Mouse (Mus musculus) adrenal gland, postnatal 36 days (tissue): ENCODE measurements around the gene Gm17657. TPM values are rescaled to one million over a fixed set of nuclear protein-coding genes. Genes with fewer than 3 reads are reported as not detected.

Experiments
- DNase-seq, 2 experiments: peaks; one replicate each; pipeline ENCODE4 v3.0.0; 2021; ENCODE audit warnings: mixed read lengths in 1 of 2
- microRNA-seq: library from miRNA; unstranded; fragments of <30 nt; microRNA quantifications from one replicate; pipeline ENCODE4 v1.2.0, GENCODE M21; 2021
- total RNA-seq, 2 experiments: library from RNA; stranded (reverse); gene quantifications; 2 replicates each; pipeline ENCODE4 v1.2.3; 2021

Gm17657 gene
- total RNA-seq, 2 experiments from 2014 or later: not detected

DNA sequence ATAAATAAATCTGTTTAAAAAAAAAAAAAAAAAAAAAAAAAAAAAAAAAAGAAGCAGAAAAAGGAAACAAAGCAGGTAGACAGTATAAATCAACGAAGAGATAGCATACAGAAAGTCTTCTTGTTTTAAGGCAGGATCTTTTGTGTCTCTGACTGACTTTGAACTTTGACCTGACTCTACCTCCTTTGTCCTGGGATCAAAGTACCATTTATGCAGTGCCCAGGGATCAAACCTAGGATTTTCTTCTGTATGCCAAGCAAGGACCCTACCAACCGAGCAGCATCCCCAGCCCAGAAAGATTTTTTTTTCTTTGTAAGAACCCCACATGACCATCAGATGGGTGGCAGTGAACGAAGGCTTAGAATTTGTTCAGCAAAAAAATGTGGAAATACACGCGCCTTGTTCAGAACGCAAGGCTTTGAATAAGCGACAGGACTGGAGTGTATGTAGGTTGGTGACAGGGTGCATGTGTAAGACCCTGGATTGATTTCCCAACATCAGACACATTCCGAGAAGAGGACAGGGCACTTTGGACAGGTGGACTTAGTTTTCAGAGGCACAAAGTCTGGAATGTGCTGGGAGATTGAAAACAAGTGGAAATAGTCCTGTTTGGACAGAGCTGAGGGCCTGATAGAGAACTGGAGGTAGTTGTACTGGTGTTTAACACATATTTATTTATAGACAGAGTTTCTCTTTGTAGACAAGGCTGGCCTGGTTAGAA, 61.0 kb downstream of the Gm17657 start:
- no peak for DNase-seq

DNA sequence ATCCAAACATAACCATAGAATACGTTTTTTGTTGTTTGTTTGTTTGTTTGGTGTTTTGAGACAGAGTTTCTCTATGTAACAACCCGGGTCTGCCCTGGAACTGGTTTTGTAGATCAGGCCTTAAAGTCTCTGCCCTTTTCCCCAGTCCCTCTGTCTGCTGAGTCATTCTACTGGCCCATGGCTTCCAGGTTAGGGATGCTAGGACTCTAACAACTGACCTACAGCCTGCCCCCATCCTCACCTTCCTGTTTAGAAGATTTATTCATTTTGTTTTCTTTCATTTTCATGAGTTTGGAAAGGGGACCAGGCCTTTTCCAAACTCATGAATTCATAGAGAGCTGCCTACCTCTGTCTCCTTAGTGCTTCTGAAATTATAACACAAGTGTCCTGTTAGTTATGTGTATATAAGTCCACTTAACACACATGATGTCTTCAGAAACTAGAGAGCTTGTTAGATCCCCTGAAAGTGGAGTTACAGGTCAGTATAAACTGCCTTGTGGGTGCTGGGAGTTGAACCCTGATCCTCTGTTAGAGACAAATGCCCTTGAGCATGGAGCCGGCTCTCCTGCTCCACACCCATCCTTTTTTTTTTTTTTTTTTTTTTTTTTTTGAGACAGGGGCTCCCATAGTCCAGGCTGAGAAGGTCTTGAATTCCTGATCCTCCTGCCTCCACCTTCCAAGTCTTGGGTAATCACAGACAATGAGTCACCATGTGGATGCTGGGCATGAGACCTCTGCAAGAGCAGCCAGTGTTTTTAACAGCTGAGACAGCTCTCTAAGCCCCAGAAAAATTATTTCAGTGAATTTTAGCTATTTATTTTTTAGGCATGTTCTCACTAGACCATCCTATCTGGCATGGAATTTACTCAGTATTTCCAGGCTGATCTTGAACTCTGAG, 63.9 kb downstream of the Gm17657 start:
- peak in 1 of 2 experiments; percentile 46 for DNase-seq

DNA sequence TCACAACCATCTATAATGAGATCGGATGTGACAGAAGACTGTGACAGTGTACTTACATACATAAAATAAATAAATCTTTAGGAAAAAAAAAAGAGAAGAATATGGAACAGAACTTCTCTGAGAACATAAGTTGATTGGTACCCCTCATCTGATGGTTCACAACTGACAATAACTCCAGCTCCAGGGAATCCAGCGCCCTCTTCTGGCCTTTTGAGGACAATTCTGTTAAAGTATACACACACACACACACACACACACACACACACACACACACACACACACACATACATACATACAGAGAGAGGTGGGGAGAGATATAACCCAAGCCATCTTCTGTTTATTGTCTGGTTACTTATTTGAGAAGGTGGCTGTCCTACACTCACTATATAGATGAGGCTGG, 65.0 kb downstream of the Gm17657 start:
- DNase-seq: no peak

DNA sequence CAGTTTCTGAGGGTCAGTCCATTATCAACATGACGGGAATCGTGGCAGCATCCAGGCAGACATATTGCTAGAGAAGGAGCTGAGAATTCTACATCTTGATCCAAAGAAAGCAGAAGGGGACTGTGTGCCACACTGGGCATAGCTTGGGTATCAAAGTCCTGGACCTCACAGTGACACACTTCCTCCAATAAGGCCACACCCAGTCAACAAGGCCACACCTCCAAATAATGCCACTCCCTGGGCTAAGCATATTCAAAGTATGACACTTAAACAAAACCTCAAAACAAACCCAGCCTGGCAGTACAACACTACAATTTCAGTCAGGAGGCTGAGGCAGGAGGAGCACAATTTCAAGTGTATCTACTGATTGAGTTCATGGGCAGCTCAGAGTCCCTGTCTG, 66.2 kb downstream of the Gm17657 start:
- no peak for DNase-seq

DNA sequence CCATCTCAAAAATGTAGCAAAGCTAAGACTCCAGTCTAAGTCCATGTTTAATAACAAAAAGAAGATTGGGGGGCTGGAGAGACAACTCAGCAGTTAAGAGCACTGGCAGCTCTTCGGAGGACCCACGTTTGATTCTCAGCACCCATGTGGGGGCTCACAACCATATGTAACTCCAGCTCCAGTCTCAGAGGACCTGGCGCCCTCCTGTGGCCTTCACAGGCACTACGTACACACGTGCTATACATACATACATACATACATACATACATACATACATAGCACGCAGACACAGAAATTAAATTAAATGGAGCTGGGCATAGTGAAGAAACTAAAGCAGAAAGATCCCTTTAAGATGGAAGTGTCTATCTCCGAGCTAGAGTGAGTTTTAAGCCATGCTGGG, 66.8 kb downstream of the Gm17657 start:
- no peak for DNase-seq

DNA sequence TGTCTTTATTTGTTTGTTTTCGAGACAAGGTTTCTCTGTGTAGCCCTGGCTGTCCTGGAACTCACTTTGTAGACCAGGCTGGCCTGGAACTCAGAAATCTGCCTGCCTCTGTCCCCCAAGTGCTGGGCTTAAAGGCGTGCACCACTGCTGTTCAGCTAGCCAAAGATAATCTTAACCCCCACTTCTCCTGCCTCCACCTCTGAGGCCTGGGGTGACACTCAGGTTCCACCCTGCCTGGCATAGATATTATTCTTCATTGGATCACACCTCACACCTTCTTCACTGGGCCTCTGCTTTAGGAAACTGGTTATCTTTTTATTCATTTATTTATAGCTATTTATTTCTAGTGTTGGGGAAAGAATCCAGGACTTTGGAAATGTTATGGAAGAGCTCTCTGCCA, 69.2 kb downstream of the Gm17657 start:
- DNase-seq: no peak

DNA sequence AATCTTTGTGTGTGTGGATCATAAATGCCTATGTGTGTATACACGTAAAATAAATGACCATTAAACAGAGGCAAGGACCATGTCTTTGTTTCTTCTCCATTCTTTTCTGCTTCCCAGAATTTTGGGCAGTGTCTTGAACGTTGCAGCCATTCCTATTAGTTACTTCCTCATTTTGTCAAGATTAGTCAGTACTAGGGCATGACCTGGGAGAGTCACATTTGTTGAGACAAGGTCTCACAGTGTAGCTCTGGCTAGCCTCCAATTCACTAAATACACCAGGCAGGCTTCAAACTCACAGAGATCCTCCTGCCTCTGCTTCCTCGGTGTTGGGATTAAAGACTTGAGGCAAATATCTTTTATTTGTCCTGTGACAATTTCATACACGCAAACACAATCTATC, 71.2 kb downstream of the Gm17657 start:
- no peak for DNase-seq

DNA sequence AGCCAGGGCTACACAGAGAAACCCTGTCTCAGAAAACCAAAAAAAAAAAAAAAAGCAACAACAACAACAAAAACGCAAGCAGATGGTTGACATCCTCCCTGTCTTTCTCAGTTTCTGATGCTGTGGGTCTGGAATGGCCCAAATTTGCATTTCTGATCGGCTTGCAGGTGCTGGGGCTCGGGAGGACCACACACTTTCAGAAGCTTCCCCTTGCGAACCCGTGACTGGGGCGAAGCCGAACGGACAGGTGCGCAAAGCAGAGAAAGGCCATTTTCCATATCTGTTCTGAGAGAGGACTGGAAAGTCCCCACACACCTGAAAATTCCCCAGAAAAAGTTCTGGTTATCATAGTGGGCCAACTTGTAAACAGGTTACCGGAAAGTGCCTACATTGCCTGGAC, 72.1 kb downstream of the Gm17657 start:
- DNase-seq: no peak

DNA sequence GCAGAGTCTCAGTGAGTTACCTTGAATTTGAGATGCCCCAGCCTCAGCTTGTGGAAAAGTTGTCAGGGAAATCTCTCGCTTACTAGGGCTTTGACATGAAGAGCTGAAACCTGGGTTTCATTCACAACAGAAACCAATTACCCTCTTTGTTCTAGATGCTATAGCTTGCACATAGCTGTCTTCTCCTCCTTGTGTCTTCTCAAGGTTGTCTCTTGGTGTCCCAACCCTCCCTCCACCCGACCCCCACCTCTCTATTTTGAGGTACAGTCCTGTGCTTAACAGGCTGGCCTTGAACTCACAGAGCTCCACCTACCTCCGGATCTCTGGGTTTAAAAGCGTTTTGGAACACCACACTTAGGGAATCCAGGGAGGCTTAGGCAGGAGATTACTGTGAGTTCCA, 73.0 kb downstream of the Gm17657 start:
- no peak for DNase-seq

DNA sequence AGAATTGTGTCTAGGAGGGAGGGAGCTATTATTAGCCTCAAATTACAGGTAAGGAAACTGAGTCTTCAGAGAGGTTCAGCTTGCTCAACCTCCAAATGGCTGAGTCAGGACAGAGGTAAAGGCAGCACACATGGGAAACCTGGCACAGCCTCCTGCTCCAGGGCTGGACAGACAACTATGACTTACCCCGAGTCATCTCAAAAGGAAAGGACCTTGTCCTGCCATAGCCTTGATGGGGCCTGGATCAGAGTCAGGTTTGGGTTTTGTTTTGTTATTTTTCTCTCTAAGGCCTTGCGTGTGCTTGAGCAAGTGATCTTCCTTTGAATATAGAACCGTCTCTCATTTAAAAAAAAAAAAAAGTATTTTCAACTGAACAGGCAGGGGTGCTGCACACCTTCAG, 74.3 kb downstream of the Gm17657 start:
- peak; percentile 64 to 76 for DNase-seq

DNA sequence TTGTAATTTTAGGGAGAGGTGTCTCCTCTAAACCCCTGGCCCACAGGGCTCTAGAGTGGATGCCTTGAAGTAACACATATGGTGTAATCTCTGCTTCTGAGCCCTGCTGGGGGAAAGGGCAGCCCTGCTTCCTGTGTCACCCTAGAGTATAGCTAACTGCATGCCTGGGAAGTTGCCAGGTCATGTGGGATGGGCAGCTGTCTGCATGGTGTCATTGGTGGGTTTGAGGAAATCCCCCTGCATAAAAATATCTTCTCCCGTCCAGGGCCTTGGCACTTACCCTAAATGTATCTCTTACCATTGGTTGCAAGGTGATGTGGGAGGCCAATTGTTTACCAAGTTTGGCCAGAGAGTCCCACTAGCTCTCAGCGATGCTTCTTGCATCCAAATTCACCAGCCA, 75.4 kb downstream of the Gm17657 start:
- no peak for DNase-seq

DNA sequence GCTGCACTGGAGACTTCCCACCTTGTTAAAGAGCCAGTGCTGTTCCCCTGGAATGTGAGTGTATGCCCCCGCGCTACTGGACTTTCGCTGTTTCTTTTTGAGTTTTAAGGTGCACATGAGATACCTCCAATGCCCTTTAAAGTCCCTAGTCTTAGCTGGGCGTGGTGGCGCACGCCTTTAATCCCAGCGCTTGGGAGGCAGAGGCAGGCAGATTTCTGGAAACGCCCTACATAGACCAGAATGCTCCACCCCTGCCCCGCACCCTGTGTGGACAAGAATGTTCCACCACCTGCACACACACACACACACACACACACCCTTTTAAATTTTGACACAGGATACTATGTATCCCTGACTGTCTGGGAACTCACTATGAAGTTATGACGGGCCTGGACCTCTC, 76.0 kb downstream of the Gm17657 start:
- DNase-seq: no peak

Small RNAs within 50 kb of the gene (microRNA-seq; reads per million reads assigned to microRNA genes)
- gene Mir7667: not detected

Other genes with a start within 250 kb of the Gm17657 start
- gene Pi16, start 232.0 kb downstream of the Gm17657 start, total RNA-seq: 10 to 100 TPM; 29.3 to 50.8 TPM
- gene Mtch1, start 201.7 kb downstream of the Gm17657 start, total RNA-seq: 100 to 1,000 TPM; 249 to 251 TPM
- gene Fgd2, start 188.7 kb downstream of the Gm17657 start, total RNA-seq: 1 to 10 TPM; 2.6 to 3.6 TPM
- 100 to 1,000 TPM; 162 to 206 TPM for gene Pim1, start 58.9 kb downstream of the Gm17657 start, total RNA-seq
- gene Tbc1d22b, start 147 bp upstream of the Gm17657 start, total RNA-seq: 10 to 100 TPM; 24.6 to 28.3 TPM
- gene Tmem217, start 2.7 kb upstream of the Gm17657 start, total RNA-seq: not detected
- gene Rnf8, start 65.2 kb upstream of the Gm17657 start, total RNA-seq: 10 to 100 TPM; 39.1 to 53.3 TPM
- 1 to 10 TPM; 2.6 to 2.7 TPM for gene Gm28043, start 65.2 kb upstream of the Gm17657 start, total RNA-seq
- 100 to 1,000 TPM in 1 of 2 experiments, 10 to 100 TPM in 1; 70.7 to 104 TPM for gene Cmtr1, start 111.0 kb upstream of the Gm17657 start, total RNA-seq
- gene Ccdc167, start 167.4 kb upstream of the Gm17657 start, total RNA-seq: 10 to 100 TPM in 1 of 2 experiments, 1 to 10 TPM in 1; 8.6 to 11.4 TPM